Mouse (Mus musculus): ENCODE data around the gene Cxcl14.

- TF ChIP-seq EP300 (optimal IDR thresholded peaks at IDR 0.05) = no peak
- no peak for TF ChIP-seq CTCF (IDR thresholded peaks at IDR 0.05; ENCODE audit: low read depth)
Observed at GRCm38 (mm10) chr13:56253379-56253778, 43.0 kb downstream of the Cxcl14 start.
